ENCODE assay signal across 8 mouse cellular contexts in genomic region chr3:103808891-103809798, GRCm38 (mm10). TPM values are rescaled to one million over a fixed set of nuclear protein-coding genes. Genes with fewer than 3 reads are reported as not detected.
DNase-seq lines count a peak whose midpoint lies in the region; ATAC-seq and TF ChIP-seq lines count a peak whose summit lies in the region.

Gene Dclre1b (minus strand): TSS chr3:103809444.
Gene Ap4b1 (plus strand): TSS chr3:103809520.
Gene Gm43064 (plus strand): TSS chr3:103809573.

- H3K4me1 ChIP-seq in hindbrain, embryonic 10.5 days (replicated peaks), result peaks cover 20% of the 10 kb centered on the region
- peaks cover 7% of the 10 kb centered on the region; the same call in 1 of the 2 replicates for H3K4me1 ChIP-seq in lung, postnatal 0 days (ENCODE audit: insufficient read depth, low read depth, low read length)

- TF ChIP-seq EP300 in lung, postnatal 0 days (IDR thresholded peaks at IDR 0.05), result no peak

- no peaks in the 10 kb centered on the region for H3K9me3 ChIP-seq in hindbrain, embryonic 10.5 days
- no peaks in the 10 kb centered on the region for H3K9me3 ChIP-seq in lung, postnatal 0 days (ENCODE audit: low read length)

- DNase-seq in MEL-GATA-1-ER (ENCODE audit: extremely low read depth, low read depth), result peak; percentile 96
- peak; percentile 85 for DNase-seq in cerebellum, adult 8-10 months
- peak; percentile 95 for DNase-seq in hindbrain, embryonic 10.5 days (ENCODE audit: low spot score)
- peak; percentile 91 for DNase-seq in layer of hippocampus, adult 9-11 months
- peak; percentile 96 for DNase-seq in lung, postnatal 0 days (ENCODE audit: low spot score)
- DNase-seq in ovary, postnatal 14 days (ENCODE audit: low spot score), result peak; percentile 86
- DNase-seq in thymus, postnatal 14 days, result peak; percentile 96

- under 1% methylated on average over 61 of the region's 70 CpGs for WGBS in hindbrain, embryonic 10.5 days
- under 1% methylated on average over 55 of the region's 70 CpGs for WGBS in lung, postnatal 0 days

- peak within 1 kb of the TSS; percentile 75 for H3K4me2 ChIP-seq in lung, postnatal 0 days (replicated peaks; ENCODE audit: low read depth, low read length)

- H3K9ac ChIP-seq in lung, postnatal 0 days (replicated peaks; ENCODE audit: low read depth), result peak within 1 kb of the TSS; percentile 91

- peak within 1 kb of the TSS; percentile 94 for H3K27ac ChIP-seq in hindbrain, embryonic 10.5 days
- H3K27ac ChIP-seq in lung, postnatal 0 days (ENCODE audit: low read length), result peak within 1 kb of the TSS; percentile 99

- peak within 1 kb of the TSS; percentile 81 for H3K4me3 ChIP-seq in hindbrain, embryonic 10.5 days
- H3K4me3 ChIP-seq in lung, postnatal 0 days (ENCODE audit: low read depth, low read length), result peak within 1 kb of the TSS; percentile 72

- no peaks in the 10 kb centered on the region for H3K27me3 ChIP-seq in hindbrain, embryonic 10.5 days (ENCODE audit: insufficient read depth, poor library complexity, severe bottlenecking)
- no peaks in the 10 kb centered on the region for H3K27me3 ChIP-seq in lung, postnatal 0 days (replicated peaks; ENCODE audit: insufficient read depth, low read length)

- peak; percentile 97 for ATAC-seq in frontal cortex, adult (ENCODE audit: low TSS enrichment)
- ATAC-seq in lung, postnatal 0 days, result peak; percentile 96

- TF ChIP-seq CTCF in lung, postnatal 0 days (IDR thresholded peaks at IDR 0.05), result 0 out of 2 replicates have a peak, but pooled peaks have one; percentile 1

- peaks cover 38% of the 10 kb centered on the region for H3K36me3 ChIP-seq in hindbrain, embryonic 10.5 days
- peaks cover 4% of the 10 kb centered on the region; the same call in 1 of the 2 replicates for H3K36me3 ChIP-seq in lung, postnatal 0 days (ENCODE audit: insufficient read depth, low read length)

RNA-seq across cellular contexts. Expression of gene Dclre1b, which starts in this region (rescaled TPM):
- 29.3 and 40.6 TPM in 2 replicates for polyA plus RNA-seq in hindbrain, embryonic 10.5 days (2016; fragmentation: Nextera tagmentation; extraction: Ambion mirVana)
- polyA plus RNA-seq in lung, postnatal 0 days (2015; fragmentation: Nextera tagmentation; extraction: Ambion mirVana), result 15.6 and 18.0 TPM in 2 replicates

RNA-seq across cellular contexts. Expression of gene Ap4b1, which starts in this region (rescaled TPM):
- polyA plus RNA-seq in hindbrain, embryonic 10.5 days (2016; fragmentation: Nextera tagmentation; extraction: Ambion mirVana), result 21.7 and 22.1 TPM in 2 replicates
- polyA plus RNA-seq in lung, postnatal 0 days (2015; fragmentation: Nextera tagmentation; extraction: Ambion mirVana), result 15.1 and 16.3 TPM in 2 replicates

RNA-seq across cellular contexts. Expression of gene Gm43064, which starts in this region (rescaled TPM):
- 0.10 and 0.27 TPM in 2 replicates for polyA plus RNA-seq in hindbrain, embryonic 10.5 days (2016; fragmentation: Nextera tagmentation; extraction: Ambion mirVana)
- polyA plus RNA-seq in lung, postnatal 0 days (2015; fragmentation: Nextera tagmentation; extraction: Ambion mirVana), result 0.31 TPM in 1 of 2 replicates, not detected in the other

Comparison
In these comparisons a context has a peak if more than half of its experiments do, and no peak if none do; other contexts are left out.
1. Peak in every context shown above with its lines: DNase-seq, ATAC-seq, H3K4me3 ChIP-seq and H3K27ac ChIP-seq.